Mouse (Mus musculus) CH12.LX (cell line): ENCODE data around the gene Slc43a2. TPM values are rescaled to one million over a fixed set of nuclear protein-coding genes. Genes with fewer than 3 reads are reported as not detected.

Experiments used
- DNase-seq: peaks from one replicate; pipeline ENCODE4 v3.0.0-alpha.2; 2013; ENCODE audit errors: extremely low read depth
- H3K27ac ChIP-seq: 2 replicates; pipeline ENCODE4 v1.5.1; 2012; ENCODE audit warnings: low read depth, mild to moderate bottlenecking, control low read depth, moderate library complexity; ENCODE audit not compliant: insufficient read depth
- H3K27me3 ChIP-seq: replicated peaks from 2 replicates; pipeline ENCODE3; 2012; ENCODE audit warnings: inconsistent platforms
- H3K36me3 ChIP-seq, 2 experiments: replicated peaks in 1 of 2; 2 replicates each; pipeline versions ENCODE3 to v1.6.1; 2012; ENCODE audit warnings: inconsistent platforms in 1 of 2, low read length in 1 of 2, mild to moderate bottlenecking in 1 of 2, mixed read lengths in 1 of 2, moderate library complexity in 1 of 2; ENCODE audit not compliant: control insufficient read depth in 1 of 2, insufficient read depth in 1 of 2
- H3K4me1 ChIP-seq, 2 experiments: 2 replicates each; pipeline ENCODE4 v1.6.1; 2012; ENCODE audit warnings: inconsistent platforms in 1 of 2, moderate library complexity in 1 of 2; ENCODE audit not compliant: insufficient read depth in 2 of 2, control insufficient read depth in 1 of 2
- H3K4me2 ChIP-seq: 2 replicates; pipeline ENCODE4 v1.6.1; 2012; ENCODE audit warnings: low read depth, mild to moderate bottlenecking, control low read depth; ENCODE audit not compliant: poor library complexity, insufficient read depth, severe bottlenecking
- H3K4me3 ChIP-seq, 3 experiments: fragments of 150-350 bp in 1 of 3; sonication (generic) in 1 of 3; replicated peaks in 1 of 3; 2 replicates each; pipeline versions ENCODE3 to v1.5.1; 2011 to 2012; ENCODE audit warnings: low read depth in 2 of 3, low read length in 2 of 3, mild to moderate bottlenecking in 2 of 3, moderate library complexity in 2 of 3, control low read depth in 1 of 3, improper control_type of control experiment in 1 of 3, inconsistent platforms in 1 of 3, mixed read lengths in 1 of 3; ENCODE audit not compliant: poor library complexity in 1 of 3
- H3K79me2 ChIP-seq: replicated peaks from 2 replicates; pipeline ENCODE4 v1.6.1; 2012; ENCODE audit warnings: mild to moderate bottlenecking, moderate library complexity; ENCODE audit not compliant: control insufficient read depth, poor library complexity, insufficient read depth, severe bottlenecking; ENCODE audit errors: extremely low read depth
- H3K9ac ChIP-seq: 2 replicates; pipeline ENCODE4 v1.6.1; 2012; ENCODE audit warnings: low read depth, mild to moderate bottlenecking, control low read depth, moderate library complexity; ENCODE audit not compliant: insufficient read depth
- H3K9me3 ChIP-seq: replicated peaks from 2 replicates; pipeline ENCODE3; 2012; ENCODE audit warnings: low read length, inconsistent platforms, mixed read lengths
- BHLHE40 ChIP-seq: IDR thresholded peaks from 2 replicates; pipeline ENCODE4 v1.6.1; 2011; ENCODE audit warnings: mild to moderate bottlenecking, low read depth, low read length, improper control_type of control experiment
- CHD1 ChIP-seq: IDR thresholded peaks from 2 replicates; pipeline ENCODE4 v1.6.1; 2012; ENCODE audit warnings: low read depth, low read length, improper control_type of control experiment, inconsistent platforms
- CHD2 ChIP-seq: IDR thresholded peaks from 2 replicates; pipeline ENCODE4 v1.6.1; 2011; ENCODE audit warnings: low read length, improper control_type of control experiment
- CTCF ChIP-seq, 2 experiments: IDR thresholded peaks in 1 of 2; conservative IDR thresholded peaks in 1 of 2; 2 replicates each; pipeline ENCODE4 v1.5.1; 2011 to 2012; ENCODE audit warnings: low read depth in 2 of 2, low read length in 2 of 2, improper control_type of control experiment in 1 of 2, inconsistent platforms in 1 of 2, mild to moderate bottlenecking in 1 of 2, moderate library complexity in 1 of 2
- ELF1 ChIP-seq: IDR thresholded peaks from 2 replicates; pipeline ENCODE4 v1.6.1; 2014; ENCODE audit warnings: low read depth, mild to moderate bottlenecking, inconsistent platforms, low read length, improper control_type of control experiment
- EP300 ChIP-seq: IDR thresholded peaks from 2 replicates; pipeline ENCODE4 v1.6.1; 2011; ENCODE audit warnings: low read length, improper control_type of control experiment
- ETS1 ChIP-seq: conservative IDR thresholded peaks from 2 replicates; pipeline ENCODE4 v1.6.1; 2012; ENCODE audit warnings: low read depth, mild to moderate bottlenecking, inconsistent platforms, low read length, improper control_type of control experiment, moderate library complexity
- GABPA ChIP-seq: IDR thresholded peaks from 2 replicates; pipeline ENCODE4 v1.6.1; 2012; ENCODE audit warnings: low read depth, low read length, improper control_type of control experiment, inconsistent platforms; ENCODE audit not compliant: insufficient replicate concordance
- IRF4 ChIP-seq: IDR thresholded peaks from 2 replicates; pipeline ENCODE4 v1.6.1; 2014; ENCODE audit warnings: low read depth, mild to moderate bottlenecking, inconsistent platforms, low read length, improper control_type of control experiment
- JUN ChIP-seq: IDR thresholded peaks from 2 replicates; pipeline ENCODE4 v1.6.1; 2011; ENCODE audit warnings: low read depth, mild to moderate bottlenecking, low read length, improper control_type of control experiment, moderate library complexity; ENCODE audit not compliant: insufficient read depth
- JUND ChIP-seq: conservative IDR thresholded peaks from 2 replicates; pipeline ENCODE4 v1.6.1; 2011; ENCODE audit warnings: low read depth, low read length, improper control_type of control experiment
- KAT2A ChIP-seq: IDR thresholded peaks from 2 replicates; pipeline ENCODE4 v1.6.1; 2012; ENCODE audit warnings: low read length, improper control_type of control experiment, inconsistent platforms; ENCODE audit not compliant: insufficient replicate concordance
- MAZ ChIP-seq: IDR thresholded peaks from 2 replicates; pipeline ENCODE4 v1.6.1; 2012; ENCODE audit warnings: low read depth, mild to moderate bottlenecking, inconsistent platforms, low read length, improper control_type of control experiment, moderate library complexity
- MEF2A ChIP-seq: IDR thresholded peaks from 2 replicates; pipeline ENCODE4 v1.6.1; 2014; ENCODE audit warnings: low read depth, mild to moderate bottlenecking, inconsistent platforms, low read length, improper control_type of control experiment, borderline replicate concordance
- MXI1 ChIP-seq: IDR thresholded peaks from 2 replicates; pipeline ENCODE4 v1.6.1; 2011; ENCODE audit warnings: mild to moderate bottlenecking, low read depth, low read length, improper control_type of control experiment
- MYC ChIP-seq: IDR thresholded peaks from 2 replicates; pipeline ENCODE4 v1.6.1; 2011; ENCODE audit warnings: low read depth, mild to moderate bottlenecking, improper control_type of control experiment, low read length
- NRF1 ChIP-seq: IDR thresholded peaks from 2 replicates; pipeline ENCODE4 v1.6.1; 2014; ENCODE audit warnings: low read depth, mild to moderate bottlenecking, inconsistent platforms, low read length, improper control_type of control experiment, moderate library complexity
- PAX5 ChIP-seq: IDR thresholded peaks from 2 replicates; pipeline ENCODE4 v1.6.1; 2012; ENCODE audit warnings: low read length, inconsistent platforms, mixed read lengths
- POLR2A ChIP-seq: IDR thresholded peaks from 2 replicates; pipeline ENCODE4 v1.6.1; 2011; ENCODE audit warnings: low read depth, mild to moderate bottlenecking, improper control_type of control experiment, low read length
- POLR2AphosphoS2 ChIP-seq: IDR thresholded peaks from 2 replicates; pipeline ENCODE4 v1.6.1; 2011; ENCODE audit warnings: low read depth, low read length, improper control_type of control experiment
- RCOR1 ChIP-seq: conservative IDR thresholded peaks from 2 replicates; pipeline ENCODE4 v1.6.1; 2012; ENCODE audit warnings: low read depth, mild to moderate bottlenecking, inconsistent platforms, low read length, improper control_type of control experiment
- SIN3A ChIP-seq: IDR thresholded peaks from 2 replicates; pipeline ENCODE4 v1.6.1; 2012; ENCODE audit warnings: low read length, improper control_type of control experiment, inconsistent platforms
- TBP ChIP-seq: conservative IDR thresholded peaks from 2 replicates; pipeline ENCODE4 v1.6.1; 2011; ENCODE audit warnings: low read depth, low read length, improper control_type of control experiment
- TCF12 ChIP-seq: IDR thresholded peaks from 2 replicates; pipeline ENCODE4 v1.6.1; 2014; ENCODE audit warnings: low read depth, mild to moderate bottlenecking, inconsistent platforms, low read length, improper control_type of control experiment
- UBTF ChIP-seq: IDR thresholded peaks from 2 replicates; pipeline ENCODE4 v1.6.1; 2012; ENCODE audit warnings: low read depth, mild to moderate bottlenecking, inconsistent platforms, low read length, improper control_type of control experiment, moderate library complexity
- USF2 ChIP-seq: conservative IDR thresholded peaks from 2 replicates; pipeline ENCODE4 v1.6.1; 2011; ENCODE audit warnings: low read depth, low read length, improper control_type of control experiment
- ZKSCAN1 ChIP-seq: IDR thresholded peaks from 2 replicates; pipeline ENCODE4 v1.6.1; 2012; ENCODE audit warnings: low read depth, inconsistent platforms, low read length, improper control_type of control experiment, borderline replicate concordance
- ZMIZ1 ChIP-seq: IDR thresholded peaks from 2 replicates; pipeline ENCODE4 v1.6.1; 2012; ENCODE audit warnings: low read depth, mild to moderate bottlenecking, inconsistent platforms, low read length, improper control_type of control experiment
- dilution Hi-C: fragments of 300-500 bp; cut with MboI; formaldehyde crosslinking; loops from 2 replicates; pipeline ENCODE4 v1.14.3; 2020; ENCODE audit warnings: low sequenced_read_pairs; ENCODE audit not compliant: extremely low pct_unique_long_range_greater_than_20kb, extremely low pct_ligation_motif_present
- in situ Hi-C: fragments of 300-500 bp; cut with MboI; formaldehyde crosslinking; loops from 3 replicates; pipeline ENCODE4 v1.14.3; 2019; ENCODE audit warnings: low sequenced_read_pairs, low pct_ligation_motif_present, low pct_unique_long_range_greater_than_20kb, mixed read lengths
- polyA plus RNA-seq: library from polyadenylated mRNA; unstranded; fragments of >175 nt; gene quantifications from 2 replicates; pipeline ENCODE4 v1.2.1, GENCODE M21; 2012; ENCODE audit warnings: low read depth; ENCODE audit not compliant: insufficient read length
- total RNA-seq, 2 experiments: library from RNA; depleted of rRNA; stranded (reverse); fragments of 300-350 nt in 1 of 2; fragments of >200 nt in 1 of 2; gene quantifications; 2 replicates each; pipeline ENCODE4 v1.2.3; 2012 to 2014

Gene Slc43a2
- total and polyA plus RNA-seq, 3 experiments: 5.0 to 8.9 (median 8.8) TPM

- Histone ChIP-seq H3K9ac (no peak overlapping the region), H3K27me3 (no peaks in the 10 kb centered on the region), H3K4me3 (no peak overlapping the region), H3K27ac (no peak overlapping the region; the same call in 1 of the 2 replicates), H3K9me3 (no peaks in the 10 kb centered on the region), H3K4me2 (no peak overlapping the region), H3K36me3 (peaks cover 46 to 71% of the 10 kb centered on the region in 2 experiments), H3K79me2 (no peaks in the 10 kb centered on the region), H3K4me1 (peaks cover 11 to 46% of the 10 kb centered on the region in 2 experiments)
- in situ Hi-C loops (no loop called here), dilution Hi-C loops (no loop called here)
- TF ChIP-seq SIN3A: no peak
- no peak for TF ChIP-seq JUN
- no peak for TF ChIP-seq NRF1
- no peak for TF ChIP-seq BHLHE40
- TF ChIP-seq GABPA: no peak
- TF ChIP-seq MAZ: no peak
- no peak for TF ChIP-seq MEF2A
- TF ChIP-seq CHD2: no peak
- no peak for TF ChIP-seq CTCF (conservative IDR thresholded peaks at IDR 0.05 in 1 of 2, IDR thresholded peaks at IDR 0.05 in 1 of 2; ENCODE audit: low read depth in 2 of 2, low read length in 2 of 2)
- no peak for TF ChIP-seq CHD1
- TF ChIP-seq UBTF: no peak
- TF ChIP-seq POLR2AphosphoS2: no peak
- no peak for TF ChIP-seq ZKSCAN1
- TF ChIP-seq ETS1: no peak
- TF ChIP-seq MXI1: no peak
- no peak for TF ChIP-seq KAT2A
- DNase-seq: no peak
These were observed 89.9 kb downstream of the Slc43a2 start for GRCm38 (mm10) chr11:75621426-75621825.

- Histone ChIP-seq H3K9me3 (no peaks in the 10 kb centered on the region), H3K4me2 (peak overlapping the region; percentile 6; the same call in 1 of the 2 replicates), H3K79me2 (no peaks in the 10 kb centered on the region), H3K27ac (peak overlapping the region; percentile 84)
- in situ Hi-C loops: no loop called here
- TF ChIP-seq EP300 (peak; percentile 94), TCF12 (peak; percentile 85), ZKSCAN1 (no peak), MYC (peak; percentile 50; the same call in 1 of the 2 replicates), IRF4 (peak; percentile 78; the same call in 1 of the 2 replicates), ETS1 (peak; percentile 79), RCOR1 (peak; percentile 91), TBP (peak; percentile 66; the same call in 1 of the 2 replicates), MXI1 (peak; percentile 64; the same call in 1 of the 2 replicates), POLR2AphosphoS2 (peak; percentile 11; the same call in 1 of the 2 replicates), PAX5 (no peak), CHD1 (no peak), KAT2A (no peak), POLR2A (peak; percentile 51; the same call in 1 of the 2 replicates), JUND (no peak; the same call in 1 of the 2 replicates), ZMIZ1 (0 out of 2 replicates have a peak, but pooled peaks have one; percentile 22), SIN3A (peak; percentile 75), NRF1 (peak; percentile 78), ELF1 (no peak), USF2 (no peak), BHLHE40 (peak; percentile 64), MEF2A (peak; percentile 80)
- TF ChIP-seq, all 38 proteins: peak for 15
- peak; percentile 80 for DNase-seq
- Histone ChIP-seq H3K27me3 (no peaks in the 10 kb centered on the region), H3K4me3 (peak overlapping the region in 2 of 3 experiments; percentile 12 to 16), H3K4me1 (peaks cover 11 to 46% of the 10 kb centered on the region in 2 experiments), H3K9ac (peak overlapping the region; percentile 5), H3K36me3 (peaks cover 53 to 73% of the 10 kb centered on the region in 2 experiments)
- dilution Hi-C loops: no loop called here
These were observed 91.3 kb downstream of the Slc43a2 start for GRCm38 (mm10) chr11:75622588-75623329.
